Mouse (Mus musculus): ENCODE results near the gene Pced1b. TPM values are rescaled to one million over a fixed set of nuclear protein-coding genes. Genes with fewer than 3 reads are reported as not detected.

Pced1b gene
- polyA plus RNA-seq, 1 experiment = 2.2 TPM

GRCm38 (mm10) chr15:97322821-97323220, 75.9 kb downstream of the Pced1b start:
- no peak for TF ChIP-seq GATA1 (IDR thresholded peaks at IDR 0.05; ENCODE audit: borderline replicate concordance, low read length)
- no peak for TF ChIP-seq FLI1 (IDR thresholded peaks at IDR 0.05; ENCODE audit: low read length)
- Histone ChIP-seq H3K27me3 (replicated peaks) (no peaks in the 10 kb centered on the region), H3K36me3 (replicated peaks; ENCODE audit: low read length) (no peaks in the 10 kb centered on the region), H3K4me3 (replicated peaks) (no peak overlapping the region), H3K9me3 (peaks cover 28% of the 10 kb centered on the region), H3K4me1 (no peaks in the 10 kb centered on the region)

- Histone ChIP-seq H3K4me3 (replicated peaks) (peak overlapping the region; percentile 47), H3K36me3 (replicated peaks; ENCODE audit: low read length) (no peaks in the 10 kb centered on the region), H3K27me3 (replicated peaks) (no peaks in the 10 kb centered on the region), H3K4me1 (no peaks in the 10 kb centered on the region), H3K9me3 (peaks cover 25% of the 10 kb centered on the region)
- TF ChIP-seq FLI1 (IDR thresholded peaks at IDR 0.05; ENCODE audit: low read length) (no peak), GATA1 (IDR thresholded peaks at IDR 0.05; ENCODE audit: borderline replicate concordance, low read length) (no peak)
Observed at GRCm38 (mm10) chr15:97323466-97323865, 76.6 kb downstream of the Pced1b start.

- Histone ChIP-seq H3K36me3 (replicated peaks; ENCODE audit: low read length) (no peaks in the 10 kb centered on the region), H3K4me3 (replicated peaks) (no peak overlapping the region), H3K4me1 (no peaks in the 10 kb centered on the region), H3K27me3 (replicated peaks) (no peaks in the 10 kb centered on the region), H3K9me3 (peaks cover 20% of the 10 kb centered on the region)
- no peak for TF ChIP-seq GATA1 (IDR thresholded peaks at IDR 0.05; ENCODE audit: borderline replicate concordance, low read length)
- no peak for TF ChIP-seq FLI1 (IDR thresholded peaks at IDR 0.05; ENCODE audit: low read length)
Observed at GRCm38 (mm10) chr15:97324311-97324710, 77.4 kb downstream of the Pced1b start.

- Histone ChIP-seq H3K9me3 (peaks cover 15% of the 10 kb centered on the region), H3K4me1 (no peaks in the 10 kb centered on the region), H3K4me3 (replicated peaks) (no peak overlapping the region), H3K27me3 (replicated peaks) (no peaks in the 10 kb centered on the region), H3K36me3 (replicated peaks; ENCODE audit: low read length) (no peaks in the 10 kb centered on the region)
- TF ChIP-seq GATA1 (IDR thresholded peaks at IDR 0.05; ENCODE audit: borderline replicate concordance, low read length) = no peak
- no peak for TF ChIP-seq FLI1 (IDR thresholded peaks at IDR 0.05; ENCODE audit: low read length)
Observed at GRCm38 (mm10) chr15:97327500-97328081, 80.7 kb downstream of the Pced1b start.

GRCm38 (mm10) chr15:97332582-97332981, 85.7 kb downstream of the Pced1b start:
- no peak overlapping the region for H3K4me3 ChIP-seq (replicated peaks)
- H3K27me3 ChIP-seq (replicated peaks) = peaks cover 2% of the 10 kb centered on the region
- TF ChIP-seq FLI1 (IDR thresholded peaks at IDR 0.05; ENCODE audit: low read length) (no peak), GATA1 (IDR thresholded peaks at IDR 0.05; ENCODE audit: borderline replicate concordance, low read length) (no peak)
- H3K36me3 ChIP-seq (replicated peaks; ENCODE audit: low read length) = no peaks in the 10 kb centered on the region
- H3K4me1 ChIP-seq = no peaks in the 10 kb centered on the region
- peaks cover 6% of the 10 kb centered on the region for H3K9me3 ChIP-seq

GRCm38 (mm10) chr15:97337636-97338352, 90.9 kb downstream of the Pced1b start:
- TF ChIP-seq GATA1 (IDR thresholded peaks at IDR 0.05; ENCODE audit: borderline replicate concordance, low read length) = no peak
- no peak for TF ChIP-seq FLI1 (IDR thresholded peaks at IDR 0.05; ENCODE audit: low read length)

GRCm38 (mm10) chr15:97338377-97339060, 91.6 kb downstream of the Pced1b start:
- no peak for TF ChIP-seq FLI1 (IDR thresholded peaks at IDR 0.05; ENCODE audit: low read length)
- TF ChIP-seq GATA1 (IDR thresholded peaks at IDR 0.05; ENCODE audit: borderline replicate concordance, low read length) = no peak
- no peak overlapping the region for H3K4me3 ChIP-seq (replicated peaks)
- H3K4me1 ChIP-seq = peaks cover 9% of the 10 kb centered on the region
- H3K27me3 ChIP-seq (replicated peaks) = peaks cover 2% of the 10 kb centered on the region
- no peaks in the 10 kb centered on the region for H3K36me3 ChIP-seq (replicated peaks; ENCODE audit: low read length)
- peaks cover 25% of the 10 kb centered on the region for H3K9me3 ChIP-seq

More at GRCm38 (mm10) chr15:97337636-97338352, 90.9 kb downstream of the Pced1b start:
- Histone ChIP-seq H3K36me3 (replicated peaks; ENCODE audit: low read length) (no peaks in the 10 kb centered on the region), H3K9me3 (peaks cover 25% of the 10 kb centered on the region), H3K4me3 (replicated peaks) (no peak overlapping the region), H3K27me3 (replicated peaks) (peaks cover 2% of the 10 kb centered on the region), H3K4me1 (peaks cover 5% of the 10 kb centered on the region)

- TF ChIP-seq GATA1 (IDR thresholded peaks at IDR 0.05; ENCODE audit: borderline replicate concordance, low read length) = no peak
- Histone ChIP-seq H3K9me3 (peaks cover 33% of the 10 kb centered on the region), H3K36me3 (replicated peaks; ENCODE audit: low read length) (no peaks in the 10 kb centered on the region), H3K27me3 (replicated peaks) (peaks cover 3% of the 10 kb centered on the region), H3K4me1 (peaks cover 9% of the 10 kb centered on the region), H3K4me3 (replicated peaks) (no peak overlapping the region)
Observed at GRCm38 (mm10) chr15:97342336-97342735, 95.4 kb downstream of the Pced1b start.

GRCm38 (mm10) chr15:97342945-97343344, 96.0 kb downstream of the Pced1b start:
- peaks cover 9% of the 10 kb centered on the region for H3K4me1 ChIP-seq
- H3K4me3 ChIP-seq (replicated peaks) = no peak overlapping the region

GRCm38 (mm10) chr15:97343921-97344320, 97.0 kb downstream of the Pced1b start:
- H3K4me1 ChIP-seq = peaks cover 9% of the 10 kb centered on the region

More at GRCm38 (mm10) chr15:97342945-97343344, 96.0 kb downstream of the Pced1b start:
- no peak for TF ChIP-seq GATA1 (IDR thresholded peaks at IDR 0.05; ENCODE audit: borderline replicate concordance, low read length)
- no peak for TF ChIP-seq FLI1 (IDR thresholded peaks at IDR 0.05; ENCODE audit: low read length)
- Histone ChIP-seq H3K36me3 (replicated peaks; ENCODE audit: low read length) (no peaks in the 10 kb centered on the region), H3K9me3 (peaks cover 33% of the 10 kb centered on the region), H3K27me3 (replicated peaks) (peaks cover 3% of the 10 kb centered on the region)

More at GRCm38 (mm10) chr15:97343921-97344320, 97.0 kb downstream of the Pced1b start:
- peaks cover 33% of the 10 kb centered on the region for H3K9me3 ChIP-seq
- no peak for TF ChIP-seq GATA1 (IDR thresholded peaks at IDR 0.05; ENCODE audit: borderline replicate concordance, low read length)
- TF ChIP-seq FLI1 (IDR thresholded peaks at IDR 0.05; ENCODE audit: low read length) = no peak
- no peaks in the 10 kb centered on the region for H3K36me3 ChIP-seq (replicated peaks; ENCODE audit: low read length)
- no peak overlapping the region for H3K4me3 ChIP-seq (replicated peaks)
- peaks cover 5% of the 10 kb centered on the region for H3K27me3 ChIP-seq (replicated peaks)

All from megakaryocyte, embryonic 14.5 days (primary cell).